Mouse (Mus musculus): Measurements from ENCODE around the gene Phf7.

Gene Phf7

DNA sequence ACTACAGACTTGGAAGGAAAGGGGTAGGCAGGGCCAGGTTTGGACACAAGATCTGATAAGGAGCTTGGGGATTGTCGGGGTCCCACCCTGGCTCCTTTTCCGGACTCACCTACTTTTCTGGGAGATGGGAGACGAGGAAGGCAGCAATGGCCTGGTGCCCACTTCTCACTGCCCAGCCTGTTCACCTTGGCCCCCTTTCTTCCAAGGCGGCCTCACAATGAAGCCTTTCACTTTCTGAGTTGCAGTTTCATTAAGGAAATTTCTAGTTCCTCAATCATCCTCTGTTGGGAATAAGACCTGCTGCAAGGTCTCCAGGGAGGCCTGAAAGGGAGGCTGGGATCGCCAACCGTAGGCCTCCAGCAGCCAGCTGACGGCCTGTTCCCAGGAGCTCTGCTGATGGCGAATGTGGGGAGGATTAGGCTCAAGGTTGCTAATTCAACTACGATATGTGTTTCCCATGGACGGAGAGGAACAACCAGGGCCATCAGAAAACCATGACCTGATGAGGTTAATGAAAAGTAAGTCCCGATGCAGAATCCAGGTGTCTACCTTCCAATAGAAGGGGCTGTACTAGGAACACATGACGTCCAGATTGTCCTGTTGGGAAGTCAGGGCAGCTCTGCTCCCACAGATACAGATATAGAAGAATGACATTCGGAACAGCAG lies 18.6 kb downstream of the Phf7 start:
- DNase-seq: no peak

DNA sequence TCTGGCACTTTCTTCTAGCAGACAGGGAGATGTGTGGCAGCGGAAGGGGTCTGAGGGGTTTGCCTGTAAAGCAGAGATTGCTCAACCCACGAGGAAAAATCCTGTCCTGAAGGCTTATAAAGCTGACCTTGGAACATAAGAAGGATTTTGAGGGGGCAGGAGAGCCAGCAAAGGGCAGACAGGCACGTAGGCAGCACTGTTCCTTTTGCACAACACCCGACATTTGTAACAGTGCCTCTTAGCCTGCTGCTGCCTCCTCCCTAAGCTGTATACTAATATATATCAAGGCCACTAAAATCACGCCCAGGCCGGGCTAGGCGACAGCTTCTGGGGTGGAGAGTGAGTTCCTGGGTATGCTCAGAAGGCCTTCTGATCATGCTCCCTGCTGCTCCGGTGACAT lies 20.7 kb downstream of the Phf7 start:
- no peak for DNase-seq

DNA sequence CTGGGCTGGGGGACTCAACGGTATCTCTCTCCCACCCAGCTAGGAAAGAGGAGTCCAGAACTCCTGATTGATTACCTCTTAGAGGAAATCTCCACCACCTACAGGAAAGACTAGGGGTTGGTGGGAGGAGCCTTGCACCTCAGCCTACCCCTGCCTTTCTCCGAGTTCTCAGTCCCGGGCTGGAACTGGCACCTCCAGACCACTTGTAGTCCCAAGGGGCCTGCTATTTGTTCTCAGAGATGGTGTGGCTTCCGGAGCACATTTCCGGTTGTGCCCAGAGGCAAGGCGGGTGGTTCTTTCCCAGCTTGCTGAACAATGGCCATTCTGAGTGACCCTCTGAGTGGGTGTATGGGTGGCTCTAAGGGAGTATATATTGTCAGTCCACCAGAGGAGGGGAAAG lies 22.9 kb downstream of the Phf7 start:
- DNase-seq: no peak

DNA sequence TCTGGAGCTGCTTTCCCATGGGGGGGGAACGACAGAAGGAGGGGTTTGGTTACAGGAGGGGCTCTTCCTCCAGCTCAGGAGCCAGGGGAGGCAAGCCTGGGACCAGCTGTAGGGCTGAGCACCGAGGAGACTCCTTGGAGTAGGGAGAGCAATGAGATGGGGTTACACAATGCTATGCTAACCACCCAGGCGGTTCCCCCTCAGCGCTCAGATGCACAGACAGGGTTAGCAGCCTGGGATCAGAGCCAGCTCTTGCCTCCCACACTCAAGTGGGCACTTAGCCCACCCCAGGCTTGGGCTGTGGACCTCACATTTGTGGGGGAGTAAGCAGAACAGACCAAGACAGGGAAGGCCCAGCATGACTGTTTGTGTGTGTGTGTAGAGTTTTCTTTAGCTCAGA lies 24.1 kb downstream of the Phf7 start:
- DNase-seq: no peak

DNA sequence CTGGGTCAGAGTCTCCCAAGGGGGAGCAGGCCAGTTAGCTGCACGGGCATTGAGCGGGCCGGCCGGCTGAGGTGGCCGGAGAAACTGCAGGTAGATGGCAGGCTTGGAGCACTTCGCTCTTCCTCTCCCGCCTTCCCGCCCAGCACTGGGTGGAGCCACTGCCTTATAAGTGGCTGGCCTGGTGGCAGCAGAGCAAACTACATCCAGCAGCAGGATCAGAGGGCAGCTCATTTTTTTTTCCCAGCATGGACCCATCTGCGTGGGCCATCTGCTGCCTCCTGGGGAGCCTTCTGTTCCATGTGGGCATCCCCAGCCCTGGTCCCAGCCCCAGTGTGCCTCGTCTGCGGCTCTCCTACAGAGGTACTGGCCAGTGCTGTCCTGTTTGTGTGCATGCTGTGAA lies 33.5 kb downstream of the Phf7 start, which contains the start of gene Sema3g:
TSS of gene Sema3g (plus strand) at position 195 of the 400 bp plus-strand sequence.
- peak; percentile 41 for DNase-seq

DNA sequence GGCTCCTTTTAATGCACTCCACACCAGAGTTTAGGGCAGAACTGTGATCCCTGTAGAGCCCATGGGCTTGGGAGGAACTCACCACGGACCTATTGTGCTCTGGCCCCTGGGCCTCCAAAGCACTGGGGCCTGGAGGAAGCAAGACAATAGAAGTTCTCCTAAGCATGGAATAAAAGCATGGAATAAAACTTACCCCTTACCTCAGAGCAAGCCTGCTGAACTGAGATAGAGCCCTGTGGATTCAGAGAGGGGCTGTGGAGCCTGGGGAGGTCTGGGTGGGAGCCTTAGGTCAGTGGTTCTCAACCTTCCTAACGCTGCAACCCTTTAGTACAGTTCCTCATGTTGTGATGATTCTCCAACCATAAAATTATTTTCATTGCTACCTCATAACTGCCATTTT lies 34.3 kb downstream of the Phf7 start, which contains the start of gene Nisch:
TSS of gene Nisch (minus strand) at position 101 of the 400 bp plus-strand sequence.
- DNase-seq: no peak

DNA sequence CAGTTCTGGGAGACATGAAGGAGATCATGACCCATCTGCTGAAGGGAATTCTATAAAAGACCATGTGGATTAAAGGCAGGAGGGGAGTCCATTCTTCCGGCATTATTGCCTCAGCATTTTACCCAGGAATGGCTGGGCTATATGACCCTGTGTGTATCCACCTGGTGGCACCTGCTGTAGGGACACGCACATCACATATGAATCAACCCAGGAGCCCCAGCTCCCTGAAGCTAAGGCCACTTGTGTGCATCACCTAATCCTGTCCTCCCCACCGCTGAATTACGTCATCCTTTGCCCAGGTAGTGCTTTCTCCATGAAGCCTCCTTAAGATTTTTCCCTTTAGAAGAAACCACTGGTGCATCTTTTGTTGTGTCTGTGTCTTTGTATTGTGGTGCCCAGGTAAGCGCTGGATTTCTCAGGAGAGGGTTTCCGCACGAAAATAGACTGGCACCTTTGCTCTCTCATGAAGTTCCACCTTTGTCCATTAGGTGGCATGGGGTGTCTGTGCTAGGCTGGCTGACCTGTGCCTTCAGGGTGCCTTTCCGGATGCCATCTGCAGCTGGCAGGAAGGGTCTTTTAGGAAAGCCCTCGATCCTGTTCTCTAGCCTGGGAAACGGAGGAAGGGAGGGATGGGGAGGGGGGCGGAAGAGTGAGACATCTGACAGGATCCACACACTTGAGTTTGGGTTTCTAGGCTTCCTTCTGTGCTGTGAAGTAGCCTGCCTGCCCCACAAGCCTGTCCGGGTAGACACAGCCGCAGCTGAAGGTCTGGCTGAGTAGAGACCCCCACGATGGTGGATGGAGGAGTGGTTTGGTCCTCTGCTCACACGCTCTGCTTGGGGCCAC lies 35.7 kb downstream of the Phf7 start:
- peak; percentile 82 for DNase-seq

DNA sequence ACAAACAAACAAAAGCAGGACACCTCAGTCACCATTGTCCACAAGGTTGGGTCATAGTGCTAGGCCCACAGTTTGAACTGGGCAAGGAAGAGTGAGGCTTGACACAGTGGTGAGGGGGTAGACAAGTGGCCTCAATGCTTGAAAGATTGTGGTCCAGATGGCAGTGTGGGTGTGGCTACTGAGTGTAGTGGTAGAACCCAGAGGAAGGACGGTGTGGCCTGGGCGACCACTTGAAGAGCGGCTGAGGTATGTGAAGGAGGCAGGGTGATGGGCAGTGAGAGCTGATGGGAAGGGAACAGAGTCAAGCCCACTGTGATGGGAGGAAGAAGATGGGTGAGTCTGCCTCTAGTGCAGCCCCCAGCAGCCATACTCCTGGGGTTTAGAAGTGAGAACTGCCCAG lies 36.4 kb downstream of the Phf7 start:
- no peak for DNase-seq

DNA sequence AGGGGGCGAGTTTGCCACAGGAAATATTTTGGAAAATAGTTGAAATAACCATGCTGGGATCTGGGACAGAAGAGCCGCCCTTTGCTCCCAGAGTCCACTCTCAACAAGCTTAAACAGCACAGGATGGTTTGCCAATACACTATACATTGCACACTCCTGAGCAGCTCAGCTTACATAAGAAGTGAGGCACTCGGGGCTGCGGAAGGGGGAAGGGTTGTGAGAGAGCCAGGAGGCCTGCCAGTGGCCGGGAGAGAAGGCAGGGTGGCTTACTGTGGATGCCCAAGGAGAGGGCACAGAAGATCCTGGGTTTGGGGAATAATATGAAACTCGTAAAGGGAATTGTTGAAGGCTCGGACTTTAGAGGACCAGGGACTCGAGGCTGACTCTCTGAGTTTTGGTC lies 37.2 kb downstream of the Phf7 start:
- DNase-seq: no peak

DNA sequence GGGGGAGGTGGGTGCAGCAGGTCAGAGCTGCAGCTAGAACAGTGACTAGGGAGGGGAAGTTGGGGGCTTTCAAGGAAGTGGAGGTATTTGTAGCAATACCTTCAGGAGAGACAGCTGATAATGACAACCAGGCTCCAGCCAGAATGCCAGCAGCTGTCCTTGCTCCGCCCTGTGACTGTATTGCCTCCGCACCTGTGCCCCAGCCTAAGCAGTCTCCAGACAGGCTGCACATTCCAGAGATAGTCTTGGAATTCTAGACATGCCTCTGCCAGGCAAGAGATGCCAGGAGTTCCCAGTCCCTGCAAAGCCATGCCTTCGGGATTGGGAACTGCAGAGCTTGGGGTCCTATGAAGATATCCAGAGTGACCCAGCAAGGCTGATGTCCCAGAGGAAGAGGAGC lies 38.6 kb downstream of the Phf7 start:
- DNase-seq: no peak

DNA sequence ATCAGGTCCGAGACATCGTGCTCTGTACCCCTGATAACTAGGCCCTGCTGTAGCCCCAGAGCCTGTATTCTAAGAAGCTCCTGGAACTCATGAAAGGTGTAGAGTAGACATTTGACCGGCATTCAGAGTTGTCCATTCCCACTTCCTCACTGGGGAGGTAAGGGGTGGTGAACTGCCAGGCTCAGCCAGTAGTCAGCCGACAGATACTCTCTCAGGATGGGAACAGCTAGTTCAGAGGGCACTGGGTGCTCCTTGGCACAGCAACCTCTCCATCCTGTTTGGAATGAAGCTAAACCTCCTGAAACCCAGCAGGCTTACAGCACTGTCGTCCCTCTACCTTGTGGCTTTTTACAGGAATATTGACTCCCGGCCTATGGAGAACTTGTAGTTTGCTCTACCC lies 39.3 kb downstream of the Phf7 start:
- DNase-seq: no peak

DNA sequence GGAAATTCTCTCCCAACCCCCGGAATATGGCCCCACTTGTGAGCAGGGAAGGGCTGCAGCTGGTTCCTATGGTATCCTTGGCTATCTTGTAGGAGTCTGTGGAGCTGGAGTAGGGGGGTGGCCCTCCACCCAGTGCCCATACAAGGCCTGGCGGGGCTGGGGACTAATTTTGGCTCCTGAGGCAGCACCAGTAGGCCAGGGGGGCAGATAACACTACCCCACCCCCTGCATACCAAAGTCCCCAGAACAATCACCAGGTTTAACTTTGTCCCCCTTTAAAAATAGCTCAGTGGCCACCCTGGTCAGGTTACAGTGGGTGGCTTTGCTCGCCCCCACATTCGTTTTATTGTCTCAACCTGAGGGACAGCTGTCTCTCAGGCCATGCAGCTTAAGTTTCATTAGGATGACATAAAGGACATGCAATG lies 42.0 kb downstream of the Phf7 start:
- no peak for DNase-seq

DNA sequence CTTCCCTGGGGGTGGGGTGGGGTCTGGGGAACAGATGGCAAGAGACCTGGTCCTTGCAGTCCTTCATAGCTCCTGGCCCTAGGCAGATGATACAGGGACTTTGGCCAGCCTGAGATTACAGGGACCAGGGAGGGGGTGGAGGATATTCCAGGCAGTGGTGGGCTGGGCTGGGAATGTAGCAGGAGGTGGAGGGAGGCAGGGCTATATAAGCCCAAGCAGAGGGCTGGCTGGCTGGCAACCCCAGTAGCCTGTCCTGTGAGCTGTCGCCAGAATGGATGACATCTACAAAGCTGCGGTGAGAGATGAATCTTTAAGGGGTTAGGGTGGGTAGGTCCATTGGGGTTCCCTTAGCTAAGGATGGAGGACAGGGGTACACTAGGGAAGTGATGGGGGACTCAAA lies 43.0 kb downstream of the Phf7 start, which contains the start of gene Tnnc1:
TSS of gene Tnnc1 (plus strand) at position 229 of the 400 bp plus-strand sequence.
- DNase-seq: no peak

DNA sequence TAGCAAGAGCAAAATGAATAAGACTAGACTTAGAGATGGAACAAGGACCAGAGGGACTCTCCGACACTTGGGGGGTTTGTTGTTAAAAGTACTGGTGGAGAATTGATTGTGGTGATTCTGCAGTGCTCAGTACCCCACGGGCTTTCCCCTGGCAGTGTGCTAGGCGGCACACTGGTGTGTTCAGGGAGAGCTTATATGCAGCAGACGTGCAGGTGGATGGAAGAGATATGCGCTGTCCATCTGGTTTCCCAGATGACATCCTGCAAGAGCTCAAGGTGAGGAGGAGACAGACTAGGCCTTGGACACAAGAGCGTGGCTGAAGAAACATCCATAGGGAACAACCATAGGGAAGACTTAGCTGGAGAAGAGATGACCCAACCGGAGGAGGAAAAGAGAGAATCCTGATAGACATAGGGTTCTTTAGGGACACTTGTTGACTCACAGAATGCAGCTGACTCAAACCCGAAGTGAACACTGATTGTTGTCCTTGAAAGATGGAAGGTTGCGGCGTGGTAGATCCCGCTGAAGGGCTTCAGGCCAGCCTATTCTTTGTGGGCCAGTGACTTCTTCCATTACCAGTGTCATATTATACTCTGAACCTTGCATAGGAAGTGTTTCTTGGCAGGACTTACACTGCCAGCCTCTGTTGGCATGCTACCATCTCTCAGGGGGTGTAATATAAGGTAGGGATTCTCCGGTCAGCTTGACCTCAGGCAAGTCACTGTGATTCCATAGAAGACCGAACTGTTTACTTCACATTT lies 43.9 kb downstream of the Phf7 start:
- DNase-seq: no peak

DNA sequence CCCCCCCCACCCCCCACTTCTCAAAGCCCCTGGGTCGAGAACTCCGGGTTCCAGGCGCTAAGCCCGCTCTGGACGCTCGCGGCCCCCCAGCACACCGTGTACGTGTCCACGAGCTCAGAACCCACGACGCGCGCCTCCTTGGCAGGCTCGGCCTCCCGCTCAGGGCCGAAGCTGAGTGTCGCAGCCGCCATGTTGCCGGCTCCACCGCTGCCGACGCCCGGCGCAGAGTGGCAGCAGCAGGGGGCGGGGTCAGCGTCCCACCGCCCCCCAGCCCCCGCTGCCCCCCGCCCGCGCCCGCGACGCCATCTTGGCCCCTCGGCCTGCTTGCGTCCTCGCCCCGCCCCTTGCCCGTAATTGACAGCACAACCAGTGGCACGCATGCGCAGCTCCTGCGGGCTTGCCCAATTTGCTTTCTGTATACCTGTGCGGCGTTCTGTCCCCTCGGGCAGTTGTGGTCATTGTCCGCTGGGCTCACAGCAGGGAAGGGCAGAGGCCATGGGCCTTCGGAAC lies 44.6 kb downstream of the Phf7 start:
- peak; percentile 100 for DNase-seq

DNA sequence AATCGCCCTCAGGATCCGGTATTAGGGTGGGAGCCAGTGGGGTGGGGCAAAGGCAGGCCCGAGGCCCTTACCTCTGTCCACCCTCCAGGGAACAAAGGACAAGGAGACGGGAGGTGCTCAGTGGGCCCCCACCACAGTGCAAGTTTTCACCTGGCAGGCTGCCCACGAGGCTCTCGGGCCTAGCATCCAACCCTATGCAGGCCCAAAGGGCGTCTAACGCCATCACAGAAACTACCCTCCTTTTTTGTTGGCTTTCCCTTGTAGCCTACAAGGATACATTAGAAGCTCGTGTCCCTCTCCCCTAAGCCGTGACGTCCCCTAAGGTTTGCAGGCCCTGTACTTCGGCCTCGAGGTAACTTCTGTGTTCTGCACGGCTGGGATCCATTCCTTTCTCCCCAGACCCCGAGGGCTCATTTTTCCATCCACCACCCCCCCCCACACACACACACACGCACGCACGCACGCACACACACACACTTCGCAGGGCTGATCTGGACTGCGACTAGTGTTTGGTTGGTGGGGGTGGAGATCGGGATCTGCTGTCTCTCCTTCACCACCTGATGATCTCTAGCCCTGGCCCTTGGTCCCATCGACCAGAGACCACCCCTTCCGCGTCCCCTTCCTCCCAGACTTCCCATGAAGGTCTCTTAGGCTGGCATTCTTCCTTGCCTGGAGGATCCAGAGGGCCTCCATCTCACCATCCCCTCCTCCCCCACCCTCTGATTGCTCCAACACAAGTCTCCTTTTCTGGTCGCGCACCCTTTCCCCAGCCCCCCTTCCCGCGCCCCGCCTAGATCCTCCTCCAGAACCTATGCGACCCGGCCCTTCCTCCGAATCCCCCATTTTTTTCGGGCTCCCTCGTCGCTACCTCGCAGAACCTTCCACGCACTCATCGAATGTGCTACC lies 45.3 kb downstream of the Phf7 start:
- peak; percentile 69 for DNase-seq

DNA sequence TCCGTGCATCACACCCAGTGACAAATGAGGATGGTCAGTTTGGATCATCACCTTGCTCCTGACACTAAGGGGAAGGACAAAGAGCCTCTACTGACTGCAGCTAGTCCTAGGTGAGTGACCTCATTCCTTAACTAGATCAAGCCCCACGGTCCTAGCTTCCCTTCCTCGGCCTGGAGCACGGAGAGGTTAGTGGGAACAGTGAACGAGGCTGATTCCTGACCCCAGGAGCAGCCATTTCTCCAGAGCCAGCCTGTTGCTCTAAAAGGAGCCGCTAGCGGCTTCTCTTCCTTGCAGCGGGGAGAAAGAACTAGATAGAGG lies 45.9 kb downstream of the Phf7 start:
- no peak for DNase-seq

DNA sequence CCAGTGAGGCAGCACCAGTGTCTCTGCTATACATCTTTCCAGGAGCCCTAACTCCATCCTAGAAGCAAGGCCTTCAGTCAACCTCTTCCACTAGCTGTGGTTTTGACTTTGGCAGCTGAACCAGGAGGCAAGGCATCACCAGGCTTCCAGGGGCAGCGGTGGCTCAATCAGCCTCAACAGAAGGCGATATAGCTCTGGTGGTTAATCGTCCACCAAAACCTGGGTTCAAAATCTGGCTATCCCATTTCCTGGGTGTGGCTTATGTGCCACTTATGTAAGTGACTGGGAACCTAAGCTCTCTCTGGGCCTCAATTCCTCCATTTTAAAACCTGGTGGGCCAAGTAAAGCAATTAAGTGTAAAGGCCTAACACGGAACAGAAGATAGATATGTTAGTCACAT lies 46.3 kb downstream of the Phf7 start:
- no peak for DNase-seq

DNA sequence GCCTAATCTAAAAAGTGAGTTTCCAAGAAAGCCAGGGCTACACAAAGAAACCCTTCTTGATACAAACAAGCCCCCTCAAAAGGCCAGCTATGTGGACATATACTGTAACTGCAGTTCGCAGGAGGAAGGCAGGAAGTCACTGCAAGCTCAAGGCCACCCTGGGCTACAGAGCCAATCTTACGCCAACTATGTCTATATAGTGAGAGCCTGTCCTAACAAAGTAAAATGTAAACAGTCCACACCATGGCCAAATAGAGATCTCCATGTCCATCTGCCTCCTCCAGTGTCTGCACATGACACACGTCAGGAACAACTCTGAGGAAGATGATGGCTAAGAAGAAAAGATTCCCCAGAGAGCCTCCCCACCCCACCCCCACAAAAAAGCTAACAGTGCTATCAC lies 51.1 kb downstream of the Phf7 start:
- no peak for DNase-seq

DNA sequence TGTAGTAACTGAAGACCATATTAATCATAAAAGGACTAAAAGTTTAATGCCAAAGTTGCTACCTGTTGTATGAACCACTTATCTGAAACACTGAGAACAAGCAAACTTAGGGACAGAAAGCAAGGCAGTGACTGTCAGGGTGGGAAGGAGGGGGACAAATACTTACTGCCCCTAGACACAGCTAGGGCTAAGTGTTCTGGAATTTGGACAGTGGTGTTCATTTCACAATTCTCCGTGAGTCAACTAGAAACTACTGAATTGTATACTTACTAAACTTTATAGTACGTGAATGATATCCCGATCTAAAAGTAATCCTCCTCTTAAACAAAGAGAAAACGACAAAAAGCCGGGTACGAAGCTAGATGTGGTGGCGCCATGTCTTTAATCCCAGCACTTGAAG lies 51.5 kb downstream of the Phf7 start:
- no peak for DNase-seq

DNA sequence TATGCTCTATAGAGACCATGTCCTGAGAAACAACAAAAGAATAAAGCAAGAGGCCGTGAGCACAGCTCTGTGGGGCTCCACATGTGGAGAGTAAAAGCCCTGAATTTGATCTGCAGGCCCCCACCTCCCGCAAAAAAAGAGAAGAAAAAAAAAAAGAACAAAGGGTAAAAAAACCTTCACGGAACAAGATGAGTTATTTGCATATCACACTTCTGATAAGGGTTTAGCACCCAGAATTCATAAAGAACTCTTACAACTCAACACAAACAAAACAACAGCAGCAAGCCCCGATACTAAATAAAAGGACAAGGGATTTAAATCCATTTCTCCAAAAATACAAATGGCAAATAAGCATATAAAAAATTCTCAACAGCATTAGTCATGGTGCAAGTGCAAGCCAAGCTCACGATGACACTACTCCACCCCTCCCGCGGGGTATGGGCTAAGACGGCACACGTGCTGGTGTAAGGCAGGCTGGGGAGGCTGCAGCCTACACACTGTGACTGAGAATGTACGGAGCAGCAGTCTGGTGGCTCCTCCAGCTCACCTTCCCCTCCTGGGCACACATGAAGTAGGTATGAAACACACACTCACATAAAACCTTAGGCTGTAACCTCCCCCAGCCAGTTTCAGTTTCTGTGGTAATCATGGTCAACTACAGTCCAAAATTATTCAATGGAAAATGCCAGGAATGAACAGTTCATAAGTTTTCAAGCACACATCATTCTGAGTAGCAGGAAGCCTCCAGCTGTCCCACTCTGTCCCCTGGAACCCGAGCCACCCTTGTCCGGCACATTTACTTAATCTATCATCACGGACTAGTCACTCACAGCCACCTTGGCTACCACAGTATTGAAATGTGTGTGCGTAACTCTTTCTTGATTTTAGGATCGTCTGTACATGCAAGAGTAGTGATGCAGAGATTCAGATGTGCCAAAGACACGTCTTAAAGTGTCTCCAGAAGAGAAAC lies 53.3 kb downstream of the Phf7 start:
- no peak for DNase-seq
